Mouse (Mus musculus) liver, postnatal 0 days (tissue): ENCODE data around the gene Gimd1. TPM values are rescaled to one million over a fixed set of nuclear protein-coding genes. Genes with fewer than 3 reads are reported as not detected.

Experiments used
- ATAC-seq: fragments of 200-750 bp; cut with Nextera tagmentation; 2 replicates; pipeline ENCODE4 v1.8.0; 2017; ENCODE audit warnings: mild to moderate bottlenecking, moderate library complexity
- DNase-seq: peaks from one replicate; pipeline ENCODE4 v3.0.0-alpha.2; 2016
- H3K27ac ChIP-seq: fragments of 300-500 bp; sonication (generic); 2 replicates; pipeline ENCODE4 v1.5.1; 2014; ENCODE audit warnings: antibody characterized with exemption, moderate library complexity, mild to moderate bottlenecking, low read depth
- H3K27me3 ChIP-seq: fragments of 300-500 bp; sonication (generic); 2 replicates; pipeline ENCODE4 v1.6.1; 2014; ENCODE audit warnings: low read length, control low read depth, mixed read lengths; ENCODE audit not compliant: insufficient read depth
- H3K36me3 ChIP-seq: fragments of 300-500 bp; sonication (generic); replicated peaks from 2 replicates; pipeline ENCODE4 v1.6.1; 2014; ENCODE audit warnings: mild to moderate bottlenecking, control low read depth, low read length, moderate library complexity, mixed read lengths; ENCODE audit not compliant: insufficient read depth
- H3K4me1 ChIP-seq: fragments of 300-500 bp; sonication (generic); 2 replicates; pipeline ENCODE4 v1.6.1; 2014; ENCODE audit warnings: antibody characterized with exemption, mild to moderate bottlenecking, control low read depth; ENCODE audit not compliant: insufficient read depth
- H3K4me2 ChIP-seq: fragments of 300-500 bp; sonication (generic); 2 replicates; pipeline ENCODE4 v1.6.1; 2014; ENCODE audit warnings: low read depth, mild to moderate bottlenecking, low read length, moderate library complexity, mixed read lengths
- H3K4me3 ChIP-seq: fragments of 300-500 bp; sonication (generic); 2 replicates; pipeline ENCODE4 v1.5.1; 2014; ENCODE audit warnings: low read depth, low read length
- H3K9ac ChIP-seq: fragments of 300-500 bp; sonication (generic); replicated peaks from 2 replicates; pipeline ENCODE4 v1.6.1; 2014; ENCODE audit warnings: mild to moderate bottlenecking, moderate library complexity
- H3K9me3 ChIP-seq: fragments of 300-500 bp; sonication (generic); 2 replicates; pipeline ENCODE4 v1.6.1; 2016; ENCODE audit warnings: mild to moderate bottlenecking, control low read depth, low read length, mixed read lengths
- CTCF ChIP-seq: sonication (generic); IDR thresholded peaks from 2 replicates; pipeline ENCODE4 v1.5.1; 2016; ENCODE audit warnings: antibody characterized with exemption, low read depth
- EP300 ChIP-seq: IDR thresholded peaks from 2 replicates; pipeline ENCODE4 v1.6.1; 2016; ENCODE audit warnings: antibody characterized with exemption, low read depth, mild to moderate bottlenecking
- WGBS: fragments of 180-500 bp; shearing (Covaris S2); extraction: QIAGEN DNeasy Blood & Tissue Kit; methylation state at CpG from one replicate; pipeline ENCODE4 v1.1.7; 2014; ENCODE audit not compliant: insufficient replicate concordance; 5-methylcytosine and 5-hydroxymethylcytosine counted together
- polyA plus RNA-seq: library from polyadenylated mRNA; unstranded; fragments of >200 nt; fragmentation: Nextera tagmentation; extraction: Ambion mirVana; gene quantifications from 2 replicates; pipeline ENCODE4 v1.2.1, GENCODE M21; 2015

The Gimd1 gene
- polyA plus RNA-seq, 1 experiment from 2014 or later = 5.1 TPM

DNA sequence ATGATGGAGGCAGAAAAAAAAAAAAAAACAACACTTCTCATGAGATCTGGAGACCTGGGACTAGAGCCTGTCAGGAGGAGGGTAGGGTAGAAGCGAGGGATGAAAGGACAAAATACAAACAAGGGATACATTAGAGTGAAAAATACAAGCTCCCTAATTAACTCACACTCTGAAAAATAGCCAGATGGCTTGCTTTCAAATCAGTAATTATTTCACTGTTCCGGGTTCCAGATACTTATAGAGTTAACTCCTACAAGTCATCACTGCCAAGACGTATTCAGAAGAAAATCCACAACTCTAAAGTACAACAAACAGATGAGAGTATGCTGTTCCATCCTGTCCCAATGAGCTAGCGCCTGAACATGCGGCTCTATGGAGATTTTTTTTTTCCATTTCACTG, 20.6 kb downstream of the Gimd1 start:
- TF ChIP-seq CTCF (no peak), EP300 (no peak)
- no peak overlapping the region for H3K9ac ChIP-seq
- H3K27ac ChIP-seq = no peak overlapping the region
- no peaks in the 10 kb centered on the region for H3K9me3 ChIP-seq
- no peak overlapping the region for H3K4me3 ChIP-seq
- 80% methylated on average over 5 of the region's 5 CpGs for WGBS
- H3K36me3 ChIP-seq = no peaks in the 10 kb centered on the region
- no peaks in the 10 kb centered on the region for H3K4me1 ChIP-seq
- no peak for DNase-seq
- no peak overlapping the region for H3K4me2 ChIP-seq
- H3K27me3 ChIP-seq = no peaks in the 10 kb centered on the region
- ATAC-seq = no peak

GRCm38 (mm10) chr3:132651776-132652175, 22.2 kb downstream of the Gimd1 start:
- no peak overlapping the region for H3K4me3 ChIP-seq
- H3K9me3 ChIP-seq = no peaks in the 10 kb centered on the region
- no peaks in the 10 kb centered on the region for H3K4me1 ChIP-seq
- H3K27ac ChIP-seq = no peak overlapping the region
- TF ChIP-seq CTCF = no peak
- no peak for TF ChIP-seq EP300
- no peak overlapping the region for H3K9ac ChIP-seq
- H3K4me2 ChIP-seq = no peak overlapping the region
- DNase-seq (no peak), ATAC-seq (no peak)
- WGBS = 60% methylated on average over 3 of the region's 3 CpGs
- no peaks in the 10 kb centered on the region for H3K27me3 ChIP-seq
- no peaks in the 10 kb centered on the region for H3K36me3 ChIP-seq

DNA sequence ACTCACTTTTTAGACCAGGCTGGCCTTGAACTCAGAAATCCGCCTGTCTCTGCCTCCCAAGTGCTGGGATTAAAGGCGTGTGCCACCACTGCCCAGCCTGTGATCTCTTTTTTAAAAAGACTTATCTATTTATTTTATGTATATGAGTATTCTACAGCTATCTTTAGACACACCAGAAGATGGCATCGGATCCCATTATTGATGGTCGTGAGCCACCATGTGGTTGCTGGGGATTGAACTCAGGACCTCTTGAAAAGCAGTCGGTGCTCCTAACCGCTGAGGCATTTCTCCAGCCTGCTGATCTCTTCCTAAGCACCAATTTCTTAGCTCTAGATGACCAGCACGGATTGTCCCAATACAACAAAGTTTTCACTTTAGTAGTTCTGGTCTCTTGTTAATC, 24.3 kb downstream of the Gimd1 start:
- no peak for ATAC-seq
- no peak overlapping the region for H3K4me3 ChIP-seq
- no peaks in the 10 kb centered on the region for H3K27me3 ChIP-seq
- no peak overlapping the region for H3K4me2 ChIP-seq
- H3K4me1 ChIP-seq = no peaks in the 10 kb centered on the region
- H3K27ac ChIP-seq = no peak overlapping the region
- H3K9ac ChIP-seq = no peak overlapping the region
- no peak for TF ChIP-seq CTCF
- no peak for TF ChIP-seq EP300
- no peaks in the 10 kb centered on the region for H3K9me3 ChIP-seq
- H3K36me3 ChIP-seq = no peaks in the 10 kb centered on the region; the same call in 1 of the 2 replicates
- WGBS = 85% methylated on average over 7 of the region's 7 CpGs
- no peak for DNase-seq

GRCm38 (mm10) chr3:132655955-132656354, 26.3 kb downstream of the Gimd1 start:
- TF ChIP-seq CTCF (no peak), EP300 (no peak)
- no peak overlapping the region for H3K4me3 ChIP-seq
- 82% methylated on average over 2 of the region's 2 CpGs for WGBS

GRCm38 (mm10) chr3:132677494-132677893, 47.9 kb downstream of the Gimd1 start:
- no peak for DNase-seq

More at GRCm38 (mm10) chr3:132655955-132656354, 26.3 kb downstream of the Gimd1 start:
- Histone ChIP-seq H3K9ac (no peak overlapping the region), H3K36me3 (peaks cover 17% of the 10 kb centered on the region), H3K9me3 (no peaks in the 10 kb centered on the region), H3K27me3 (no peaks in the 10 kb centered on the region), H3K4me1 (no peaks in the 10 kb centered on the region), H3K27ac (no peak overlapping the region), H3K4me2 (no peak overlapping the region)
- no peak for DNase-seq
- no peak for ATAC-seq

GRCm38 (mm10) chr3:132683447-132684230, 54.0 kb downstream of the Gimd1 start, which contains the start of gene Tbck:
Gene Tbck (plus strand): TSS chr3:132684144.
- TF ChIP-seq CTCF (no peak), EP300 (peak; percentile 78; the same call in 1 of the 2 replicates)
- H3K4me1 ChIP-seq = peaks cover 7% of the 10 kb centered on the region
- ATAC-seq (peak; percentile 97), DNase-seq (peak; percentile 94)
- WGBS = 0% methylated on average over 42 of the region's 42 CpGs
- H3K4me3 ChIP-seq = peak within 1 kb of the TSS; percentile 65
- no peaks in the 10 kb centered on the region for H3K9me3 ChIP-seq
- no peaks in the 10 kb centered on the region for H3K27me3 ChIP-seq
- peak within 1 kb of the TSS; percentile 76 for H3K4me2 ChIP-seq
- H3K27ac ChIP-seq = peak within 1 kb of the TSS; percentile 85
- 0 out of 2 replicates have a peak, but pooled peaks cover 3% of the 10 kb centered on the region for H3K36me3 ChIP-seq
- H3K9ac ChIP-seq = peak within 1 kb of the TSS; percentile 92

More at GRCm38 (mm10) chr3:132677494-132677893, 47.9 kb downstream of the Gimd1 start:
- Histone ChIP-seq H3K27ac (no peak overlapping the region), H3K4me2 (no peak overlapping the region), H3K27me3 (no peaks in the 10 kb centered on the region), H3K9ac (no peak overlapping the region), H3K36me3 (peaks cover 13% of the 10 kb centered on the region), H3K4me1 (peaks cover 1% of the 10 kb centered on the region), H3K4me3 (no peak overlapping the region), H3K9me3 (no peaks in the 10 kb centered on the region)
- 51% methylated on average over 2 of the region's 2 CpGs for WGBS
- TF ChIP-seq EP300 = no peak
- TF ChIP-seq CTCF = no peak
- ATAC-seq = no peak
